In the genomic region with DNA sequence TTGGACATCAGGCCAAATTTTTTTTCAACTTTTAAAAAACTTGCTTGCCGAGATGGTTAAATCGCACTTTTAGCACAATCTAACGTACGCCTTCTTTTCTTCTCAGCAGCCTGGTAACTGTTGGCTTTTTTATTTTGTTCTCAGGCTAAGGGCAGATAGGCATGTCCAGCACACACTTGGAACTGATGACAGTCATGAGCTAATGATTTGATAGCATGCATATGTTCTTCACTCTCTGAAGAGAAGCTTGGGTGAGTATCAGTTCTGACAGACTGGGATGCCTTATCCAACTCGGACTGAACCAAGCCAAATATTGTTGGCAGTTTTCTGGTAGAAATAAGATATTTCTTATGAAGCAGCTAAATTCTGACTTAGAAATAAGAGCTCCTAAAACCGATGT, we compare ENCODE assay signal across 21 mouse cellular contexts.
A peak's percentile ranks its signal among the peaks of the same experiment; 100 is the strongest.
DNase-seq lines count a peak whose midpoint lies in the region; ATAC-seq and TF ChIP-seq lines count a peak whose summit lies in the region.
"Had no signal": no experiment of that assay in that cellular context is flagged by ENCODE, and none has a peak within 500 bp of the region (broad histone marks: within the 10 kb centered on the region; RNA-seq: fewer than 3 reads in every experiment).

No protein-coding gene starts in this region.

- intact Hi-C loops in heart, postnatal 14 days (cut with DNase I) = loop anchor here (5.0 kb wide), 1 partner anchor 42 kb away; no protein-coding TSS in a partner anchor

- H3K27ac ChIP-seq in heart, embryonic 12.5 days (ENCODE audit: poor library complexity, severe bottlenecking) = peak overlapping the region; percentile 59; the same call in 1 of the 2 replicates
- no peak overlapping the region for H3K27ac ChIP-seq in hindbrain, embryonic 11.5 days (ENCODE audit: low read depth, low read length)
- H3K27ac ChIP-seq: forebrain, embryonic 12.5 days; gastrocnemius, adult 2 months; layer of hippocampus, adult 2 months; limb, embryonic 13.5 days; liver, embryonic 13.5 days; neural tube, embryonic 13.5 days had no signal

- H3K27me3 ChIP-seq in heart, embryonic 12.5 days (replicated peaks) = no peaks in the 10 kb centered on the region
- no peaks in the 10 kb centered on the region for H3K27me3 ChIP-seq in hindbrain, embryonic 11.5 days (ENCODE audit: control insufficient read depth, insufficient read depth, low read length)
- H3K27me3 ChIP-seq: forebrain, embryonic 12.5 days; limb, embryonic 13.5 days; liver, embryonic 13.5 days; neural tube, embryonic 13.5 days had no signal

- H3K4me1 ChIP-seq in lung, adult 2 months (ENCODE audit: control insufficient read depth, insufficient read depth, low read length) = no peaks in the 10 kb centered on the region
- H3K4me1 ChIP-seq in heart, embryonic 12.5 days (replicated peaks) = peaks cover 16% of the 10 kb centered on the region
- no peaks in the 10 kb centered on the region for H3K4me1 ChIP-seq in hindbrain, embryonic 11.5 days (replicated peaks; ENCODE audit: control insufficient read depth, insufficient read depth, low read length)
- H3K4me1 ChIP-seq: forebrain, embryonic 12.5 days; limb, embryonic 13.5 days; liver, embryonic 13.5 days; neural tube, embryonic 13.5 days had no signal

- H3K9me3 ChIP-seq in heart, embryonic 12.5 days (replicated peaks) = no peaks in the 10 kb centered on the region
- H3K9me3 ChIP-seq in hindbrain, embryonic 11.5 days (ENCODE audit: control insufficient read depth, low read length) = no peaks in the 10 kb centered on the region
- H3K9me3 ChIP-seq: forebrain, embryonic 12.5 days; limb, embryonic 13.5 days; liver, embryonic 13.5 days; neural tube, embryonic 13.5 days had no signal

- TF ChIP-seq POLR2A in lung, adult 2 months (IDR thresholded peaks at IDR 0.05; ENCODE audit: borderline replicate concordance, extremely low read depth, low read depth, low read length) = no peak

- no peaks in the 10 kb centered on the region for H3K36me3 ChIP-seq in heart, embryonic 12.5 days
- H3K36me3 ChIP-seq in hindbrain, embryonic 11.5 days (ENCODE audit: control insufficient read depth, insufficient read depth, low read length) = no peaks in the 10 kb centered on the region
- H3K36me3 ChIP-seq: forebrain, embryonic 12.5 days; limb, embryonic 13.5 days; liver, embryonic 13.5 days; neural tube, embryonic 13.5 days had no signal

- 74% methylated on average over 6 of the region's 6 CpGs for WGBS in lung, adult 2 months
- WGBS in heart, embryonic 12.5 days = 25% methylated on average over 6 of the region's 6 CpGs
- 90% methylated on average over 6 of the region's 6 CpGs for WGBS in hindbrain, embryonic 11.5 days

- H3K9ac ChIP-seq in heart, embryonic 12.5 days = no peak overlapping the region
- H3K9ac ChIP-seq in hindbrain, embryonic 11.5 days (ENCODE audit: low read depth, low read length) = no peak overlapping the region
- H3K9ac ChIP-seq: forebrain, embryonic 12.5 days; limb, embryonic 13.5 days; liver, embryonic 13.5 days; neural tube, embryonic 13.5 days had no signal

- no peak overlapping the region for H3K4me3 ChIP-seq in lung, adult 2 months (replicated peaks; ENCODE audit: extremely low read depth, low read depth, low read length)
- no peak overlapping the region for H3K4me3 ChIP-seq in heart, embryonic 12.5 days
- no peak overlapping the region for H3K4me3 ChIP-seq in hindbrain, embryonic 11.5 days (ENCODE audit: low read depth, low read length)
- H3K4me3 ChIP-seq: forebrain, embryonic 12.5 days; gastrocnemius, adult 2 months; layer of hippocampus, adult 2 months; limb, embryonic 13.5 days; liver, embryonic 13.5 days; neural tube, embryonic 13.5 days had no signal

- peak; percentile 13 for DNase-seq in lung, postnatal 36 days
- DNase-seq in lung, adult 2 months = no peak
- peak; percentile 26 to 66 for DNase-seq in heart, postnatal 14 days
- DNase-seq in hindbrain, embryonic 11.5 days (ENCODE audit: low spot score) = no peak
- DNase-seq in embryo, embryonic 9.5 days (ENCODE audit: extremely low spot score) = no peak
- DNase-seq: B cell, adult 2 months; cerebellum, adult 8-10 months; gastrocnemius, adult 2 months; kidney, adult 18-20 months; kidney, postnatal 10 days; layer of hippocampus, postnatal 36 days; liver, embryonic 13.5 days; thymus, postnatal 36 days had no signal

- ATAC-seq in heart, embryonic 12.5 days (ENCODE audit: insufficient number of reproducible peaks, low FRiP score) = peak; percentile 82
- ATAC-seq in cerebellum, adult (ENCODE audit: insufficient number of reproducible peaks, low FRiP score, low TSS enrichment) = no peak
- no peak for ATAC-seq in hindbrain, embryonic 11.5 days (ENCODE audit: low FRiP score)
- ATAC-seq: hindbrain, embryonic 16.5 days had no signal

- H3K4me2 ChIP-seq in heart, embryonic 12.5 days = no peak overlapping the region
- H3K4me2 ChIP-seq in hindbrain, embryonic 11.5 days (replicated peaks; ENCODE audit: low read depth, low read length) = no peak overlapping the region
- H3K4me2 ChIP-seq: forebrain, embryonic 12.5 days; limb, embryonic 13.5 days; liver, embryonic 13.5 days; midbrain, embryonic 11.5 days; neural tube, embryonic 13.5 days had no signal

- no peak for TF ChIP-seq CTCF in lung, adult 2 months (IDR thresholded peaks at IDR 0.05; ENCODE audit: insufficient read depth, low read length)

Comparison
In these comparisons a context has a peak if more than half of its experiments do, and no peak if none do; other contexts are left out.
1. DNase-seq: peak in lung, postnatal 36 days (single experiment) and heart, postnatal 14 days (2 of 2); none in lung, adult 2 months (single experiment), hindbrain, embryonic 11.5 days (single experiment) and embryo, embryonic 9.5 days (single experiment).